Mouse (Mus musculus): ENCODE data around the gene Pgpep1. TPM values are rescaled to one million over a fixed set of nuclear protein-coding genes. Genes with fewer than 3 reads are reported as not detected.

The Pgpep1 gene
- total RNA-seq, 2 experiments from 2014 or later: 62.1 to 76.0 TPM

DNA sequence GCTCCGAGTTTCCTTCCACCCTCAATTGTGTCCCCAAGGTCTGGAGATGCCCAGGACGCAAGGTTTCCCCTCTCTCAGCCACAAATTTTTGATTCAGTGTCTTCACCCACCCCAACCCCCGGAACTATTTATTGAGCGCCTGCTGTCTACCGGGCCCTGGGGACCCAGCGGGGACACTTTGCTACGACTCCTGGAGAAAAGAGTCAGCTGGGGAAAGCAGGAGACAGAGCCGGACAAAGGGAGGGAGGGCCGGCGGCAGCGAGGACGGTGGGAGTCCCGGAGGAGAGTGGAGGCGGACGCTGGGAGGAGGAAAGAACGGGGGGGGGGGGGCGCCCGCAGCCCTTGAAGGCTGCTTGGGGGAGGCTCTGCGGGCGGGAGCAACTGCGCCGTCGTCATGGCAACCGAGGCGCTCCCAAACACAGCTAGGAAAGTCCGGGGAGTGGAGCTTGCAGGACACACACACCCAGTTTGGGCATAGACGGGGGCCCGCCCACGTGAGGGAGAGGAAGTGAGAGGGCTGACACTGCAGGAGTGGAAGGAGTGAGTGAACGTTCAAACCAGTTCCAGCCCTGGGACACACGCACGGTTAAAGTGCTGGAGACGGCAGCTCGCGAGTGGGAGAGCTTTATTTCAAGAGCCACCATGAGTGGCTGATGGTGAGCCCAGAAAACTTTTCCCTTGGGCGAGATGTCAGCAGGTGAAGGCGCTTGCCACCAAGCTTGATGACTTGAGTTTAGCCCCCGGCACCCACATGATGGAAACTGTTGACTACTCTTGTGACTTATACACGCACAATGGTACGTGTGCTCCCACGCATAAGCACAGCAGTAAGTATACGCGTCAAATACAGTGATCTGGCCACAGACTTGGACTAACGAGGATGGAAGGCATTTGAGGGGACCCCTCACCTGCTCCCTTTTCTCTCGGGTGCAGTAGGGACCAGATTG, 50.1 kb downstream of the Pgpep1 start:
- DNase-seq (ENCODE audit: low spot score in 2 of 2): peak in 1 of 2 experiments; percentile 79

DNA sequence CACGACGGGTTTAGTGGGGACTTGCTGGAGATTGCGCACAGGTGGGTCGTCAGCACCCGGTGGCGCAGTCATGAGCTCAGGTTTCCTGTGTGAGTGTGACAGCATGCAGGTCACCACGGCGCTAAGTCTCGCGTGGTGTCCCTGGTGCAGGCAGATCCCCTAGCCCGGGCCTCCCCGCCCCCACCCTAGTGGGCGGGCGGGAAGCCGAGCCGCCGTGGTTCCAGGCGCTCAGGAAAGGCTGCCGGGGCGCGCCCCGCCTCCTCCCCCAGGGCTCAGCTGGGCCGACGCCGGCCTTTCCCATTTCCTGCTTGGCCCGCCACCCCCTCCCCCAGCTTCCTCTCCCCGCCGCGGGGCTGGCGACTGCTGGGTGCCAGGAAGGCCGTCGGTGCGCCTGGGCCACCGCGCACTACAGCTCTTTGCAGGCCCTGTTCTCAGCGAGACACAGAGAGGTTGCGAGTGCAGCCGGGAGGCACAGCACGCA, 50.8 kb downstream of the Pgpep1 start:
- peak; percentile 76 to 81 for DNase-seq (ENCODE audit: low spot score in 2 of 2)

DNA sequence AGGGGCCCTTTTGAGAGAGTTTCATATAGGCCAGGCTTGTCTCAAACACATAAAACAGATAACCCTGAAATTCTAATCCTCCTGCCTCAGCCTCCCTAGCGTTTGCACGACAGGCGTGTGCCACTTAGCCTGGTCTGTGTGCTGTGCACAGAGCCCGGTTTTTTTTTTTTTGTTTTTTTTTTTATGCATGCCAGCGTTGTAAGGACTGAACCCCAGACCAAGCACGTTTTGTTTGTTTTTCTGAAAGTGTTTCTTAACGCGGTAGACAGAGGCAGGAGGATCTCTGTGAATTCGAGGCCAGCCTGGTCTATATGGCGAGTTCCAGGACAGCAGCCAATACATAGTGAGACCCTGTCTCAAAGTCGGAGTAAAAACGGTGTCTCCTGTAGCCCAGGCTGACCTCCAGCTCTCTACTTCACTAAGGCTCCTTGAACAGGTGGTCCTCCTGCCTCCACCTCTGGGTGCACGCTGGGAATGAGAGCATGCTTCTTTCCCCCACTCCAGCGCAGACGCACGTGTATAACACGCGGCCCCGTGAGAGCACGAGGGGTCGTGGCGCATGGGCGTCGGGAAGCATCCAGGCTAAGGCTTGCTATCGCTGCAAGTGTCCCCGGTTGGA, 51.3 kb downstream of the Pgpep1 start, which contains the start of gene Ssbp4:
Gene Ssbp4, minus strand, starts transcription at position 124 of the 619 bp plus-strand sequence.
- DNase-seq (ENCODE audit: low spot score in 2 of 2): no peak

DNA sequence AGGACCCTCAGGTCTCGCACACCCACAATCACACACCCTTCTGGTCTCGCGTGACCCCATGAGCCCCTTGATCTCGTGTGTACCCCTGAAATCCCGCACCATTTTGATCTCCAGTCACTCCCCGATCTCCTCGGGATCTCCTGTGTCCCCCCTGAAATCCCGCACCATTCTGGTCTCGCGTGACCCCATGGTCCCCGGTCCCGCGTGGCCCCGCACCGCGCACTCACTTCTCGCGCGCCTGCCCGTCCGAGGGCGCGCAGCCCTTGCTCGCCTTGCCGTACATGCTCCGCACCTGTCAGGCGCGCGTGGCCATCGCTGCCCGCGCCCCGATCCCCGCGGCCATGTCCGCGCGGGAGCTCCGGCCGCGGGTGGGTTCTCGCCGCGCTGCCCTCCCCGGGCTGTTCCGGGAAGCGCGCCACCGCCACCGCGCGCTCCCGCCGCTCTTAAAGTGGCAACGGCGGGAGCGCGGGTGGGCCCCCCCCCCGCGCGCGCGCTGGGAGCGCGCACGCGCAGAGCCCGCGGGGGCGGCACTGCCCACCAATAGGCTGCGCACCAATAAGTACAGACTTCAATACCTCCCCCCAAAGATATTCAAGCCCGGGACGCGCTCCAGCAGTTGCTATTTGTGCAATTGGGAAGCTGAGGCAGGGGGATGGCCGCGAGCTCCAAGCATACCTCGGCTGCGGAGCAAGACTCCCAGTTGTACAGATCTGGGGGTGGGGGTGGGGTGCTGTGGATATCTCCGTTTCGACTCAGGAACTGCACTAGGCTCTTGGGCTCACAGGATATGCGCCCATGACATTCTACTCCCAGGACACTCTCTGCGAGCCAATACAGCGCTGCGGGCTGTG, 52.1 kb downstream of the Pgpep1 start:
- no peak for DNase-seq (ENCODE audit: low spot score in 2 of 2)

DNA sequence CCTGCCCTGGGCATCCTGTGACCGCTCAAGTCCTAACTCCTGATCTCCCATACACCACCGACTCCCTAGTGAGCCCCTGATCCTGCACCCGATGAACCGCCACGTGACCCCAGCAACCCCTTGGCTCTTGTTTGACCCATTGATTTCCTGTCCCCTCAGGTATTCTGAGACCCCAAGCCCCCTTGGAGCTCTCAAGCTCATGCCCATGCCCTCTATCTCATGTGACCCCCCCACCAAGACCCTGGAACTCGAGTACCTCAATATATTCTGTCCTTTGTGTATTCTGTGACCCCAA, 52.6 kb downstream of the Pgpep1 start:
- DNase-seq (ENCODE audit: low spot score in 2 of 2): no peak

DNA sequence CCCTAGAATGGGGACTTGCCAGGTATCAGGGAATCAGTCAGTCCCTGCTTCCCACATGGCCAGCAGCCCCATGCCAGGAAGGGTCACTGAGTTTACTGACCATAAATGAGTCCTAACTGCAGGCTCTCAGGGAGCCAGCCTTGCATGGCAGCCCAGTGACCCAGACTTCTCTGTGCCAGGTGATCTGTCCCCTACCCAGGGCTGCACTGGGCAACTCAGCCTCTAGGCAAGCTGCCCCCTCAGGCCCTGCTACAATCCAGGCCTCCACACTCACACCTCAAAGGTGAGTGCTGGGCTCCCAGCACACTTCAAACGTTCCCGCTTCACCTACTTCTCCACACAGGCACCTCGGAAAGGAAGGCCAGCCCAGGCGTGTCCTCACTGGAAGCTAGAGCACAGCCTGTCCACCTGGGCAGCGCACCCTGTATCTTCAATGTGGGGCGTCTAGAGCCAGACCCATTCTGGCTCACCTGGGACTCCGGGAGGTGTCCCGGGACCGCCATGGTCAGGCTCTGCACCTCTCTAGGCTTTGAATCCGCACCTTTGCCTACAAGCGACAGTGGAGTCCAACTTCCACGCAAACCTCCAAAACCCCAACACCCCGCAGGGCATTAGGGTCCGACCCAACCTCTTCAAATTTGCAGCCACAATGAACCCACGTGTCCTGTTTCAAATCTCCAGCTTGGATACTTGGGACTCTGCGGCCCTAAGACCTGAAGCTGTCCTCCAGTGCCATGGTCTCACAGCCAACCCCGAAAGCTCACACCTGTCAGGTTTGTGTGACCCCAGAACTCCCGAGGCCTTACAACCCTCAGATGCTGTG, 53.2 kb downstream of the Pgpep1 start:
- no peak for DNase-seq (ENCODE audit: low spot score in 2 of 2)

DNA sequence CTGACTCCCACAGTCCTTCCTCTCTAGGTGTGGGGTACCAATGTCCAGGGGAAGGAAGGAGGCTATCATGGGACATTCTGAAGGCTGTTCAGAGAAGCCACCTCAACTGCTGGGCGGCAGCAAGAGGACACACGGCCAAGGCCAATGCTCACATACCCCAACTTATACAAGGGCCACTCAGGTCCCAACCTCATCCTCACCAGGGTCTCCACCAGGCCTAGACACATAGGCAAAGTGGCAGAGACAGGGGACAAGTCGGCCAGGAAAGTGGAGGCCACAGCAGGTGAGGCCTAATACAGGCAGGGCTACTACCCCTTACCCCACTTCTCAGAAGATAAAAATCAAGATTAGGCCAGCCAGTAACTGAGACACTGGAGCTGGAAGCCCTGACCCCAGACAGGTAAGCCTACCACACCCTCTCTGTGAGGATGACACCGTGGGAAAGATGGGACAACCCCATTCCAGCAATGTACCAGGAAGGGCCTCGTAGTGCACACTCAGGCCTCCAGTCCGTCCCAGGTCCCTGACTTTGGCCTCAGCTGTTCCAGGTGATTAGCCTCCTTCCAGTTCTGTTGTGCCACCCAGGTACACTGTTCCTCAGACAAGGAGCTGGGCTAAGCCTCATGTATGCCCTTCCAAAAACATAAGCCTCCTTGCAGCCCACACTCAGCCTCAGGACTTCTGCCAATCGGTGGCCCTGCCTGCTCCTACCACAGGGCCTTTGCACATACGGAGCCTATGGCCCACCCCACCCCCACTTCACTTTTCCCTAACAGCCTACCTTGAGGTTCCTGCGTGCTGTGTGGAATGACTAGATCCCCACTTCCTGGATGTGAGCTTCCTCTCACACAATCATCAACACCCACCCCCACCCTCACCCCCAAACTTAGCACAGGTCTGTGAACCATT, 54.1 kb downstream of the Pgpep1 start:
- no peak for DNase-seq (ENCODE audit: low spot score in 2 of 2)

DNA sequence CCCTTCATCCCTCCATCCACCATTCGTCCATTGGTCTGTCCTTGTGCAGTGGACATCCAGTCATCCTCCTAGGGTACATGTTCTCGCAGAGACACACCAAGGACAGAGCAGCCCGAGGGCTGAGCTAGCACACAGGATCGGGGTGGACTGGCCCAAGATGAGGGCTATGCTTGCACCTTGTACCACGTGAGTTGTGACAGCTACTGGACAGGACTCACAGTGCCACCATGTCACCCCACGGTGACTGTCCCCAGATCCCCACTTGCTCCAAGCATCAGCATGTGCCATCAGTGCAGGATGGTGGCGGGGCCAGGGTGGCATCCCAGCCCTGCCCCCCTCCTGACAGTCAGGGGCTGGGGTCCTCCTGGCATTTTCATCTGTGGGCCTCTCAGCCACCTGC, 55.6 kb downstream of the Pgpep1 start:
- DNase-seq (ENCODE audit: low spot score in 2 of 2): no peak

DNA sequence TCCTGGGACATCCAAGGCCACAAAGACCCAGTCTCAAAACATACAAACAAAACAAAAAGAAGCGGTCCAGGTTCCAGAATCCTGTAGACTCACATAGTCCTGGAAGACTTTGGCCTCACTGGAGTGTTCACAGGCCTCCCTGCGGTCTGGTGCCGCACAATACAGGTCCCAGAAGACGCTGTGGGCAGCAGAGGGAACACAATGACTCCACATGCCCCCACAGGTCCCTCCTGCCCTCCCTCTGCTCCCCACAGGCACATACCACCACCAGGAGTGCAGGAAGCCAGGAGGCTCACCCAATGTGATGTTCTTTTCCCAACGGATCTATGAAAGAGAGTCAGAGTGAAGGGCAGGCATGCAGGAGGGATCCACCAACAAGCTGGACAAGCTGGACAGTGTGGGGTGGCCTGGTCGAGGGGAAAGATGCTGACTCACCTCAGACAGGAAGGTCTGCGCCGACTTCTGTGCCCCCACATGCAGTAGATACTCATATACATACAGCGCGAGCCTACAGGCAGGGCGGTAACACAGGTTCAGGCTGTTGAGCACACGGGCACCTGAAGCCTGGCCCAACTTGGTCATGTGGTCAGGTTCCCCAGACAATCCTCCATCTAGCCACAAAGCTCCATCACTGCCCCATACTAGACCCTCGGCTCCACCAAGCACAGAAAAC, 57.9 kb downstream of the Pgpep1 start:
- no peak for DNase-seq (ENCODE audit: low spot score in 2 of 2)

DNA sequence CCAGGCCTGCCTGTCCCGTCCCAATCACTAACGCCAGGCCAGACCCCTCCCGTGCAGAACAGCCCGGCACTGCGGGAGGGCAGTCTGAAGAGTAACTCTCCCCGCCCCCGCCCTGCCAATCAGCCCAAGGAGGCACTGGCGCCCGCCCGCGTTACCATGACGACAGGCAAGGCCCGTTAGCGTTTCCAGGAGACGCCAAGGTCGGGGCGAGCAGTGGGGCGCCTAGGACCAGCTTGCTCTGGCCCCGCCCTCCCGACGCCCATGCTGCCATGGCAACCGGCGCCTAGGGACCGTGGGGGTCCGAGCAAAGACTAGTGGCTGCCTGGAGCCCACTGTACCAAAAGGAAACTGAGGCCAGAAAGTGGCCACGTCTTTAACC, 58.9 kb downstream of the Pgpep1 start:
- DNase-seq (ENCODE audit: low spot score in 2 of 2): peak; percentile 80 to 81

DNA sequence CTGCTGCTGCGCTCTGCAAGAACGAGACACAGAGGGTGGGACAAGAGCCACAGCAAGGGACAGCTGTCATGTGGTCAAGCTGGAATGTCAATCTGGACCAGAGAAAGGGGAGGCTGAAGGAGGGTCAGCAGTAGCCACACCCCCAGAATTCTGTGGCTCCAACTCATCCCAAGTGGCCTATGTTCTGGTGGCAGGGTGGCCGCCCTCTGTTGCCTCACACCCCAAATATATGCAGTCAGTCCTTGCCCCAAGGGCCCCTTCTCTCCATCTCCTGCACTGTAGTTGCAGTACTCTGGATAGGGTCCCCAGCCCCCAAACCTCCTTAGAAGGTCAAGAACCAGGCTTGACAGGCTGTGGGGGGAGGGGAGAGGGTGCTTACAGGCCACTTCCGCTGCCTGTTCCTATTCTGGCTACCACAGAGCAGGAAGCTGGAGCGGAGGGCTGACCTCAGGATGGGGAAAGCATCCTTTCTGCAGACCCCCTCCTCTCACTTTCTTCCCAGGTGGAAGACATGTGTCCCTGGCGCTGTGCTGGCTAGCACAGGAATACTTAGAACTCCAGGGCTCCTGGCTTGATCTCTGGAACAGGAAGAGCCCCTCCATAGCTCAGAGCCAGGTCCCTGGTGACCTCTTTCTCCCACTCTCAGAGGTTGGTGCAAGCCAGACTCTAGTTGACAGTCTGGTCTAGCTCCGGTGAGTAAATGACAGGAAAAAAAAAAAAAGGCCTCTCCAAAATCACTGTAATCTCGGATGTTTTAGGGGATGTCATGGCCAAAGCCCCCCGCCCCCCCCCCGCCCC, 59.5 kb downstream of the Pgpep1 start:
- DNase-seq (ENCODE audit: low spot score in 2 of 2): no peak

DNA sequence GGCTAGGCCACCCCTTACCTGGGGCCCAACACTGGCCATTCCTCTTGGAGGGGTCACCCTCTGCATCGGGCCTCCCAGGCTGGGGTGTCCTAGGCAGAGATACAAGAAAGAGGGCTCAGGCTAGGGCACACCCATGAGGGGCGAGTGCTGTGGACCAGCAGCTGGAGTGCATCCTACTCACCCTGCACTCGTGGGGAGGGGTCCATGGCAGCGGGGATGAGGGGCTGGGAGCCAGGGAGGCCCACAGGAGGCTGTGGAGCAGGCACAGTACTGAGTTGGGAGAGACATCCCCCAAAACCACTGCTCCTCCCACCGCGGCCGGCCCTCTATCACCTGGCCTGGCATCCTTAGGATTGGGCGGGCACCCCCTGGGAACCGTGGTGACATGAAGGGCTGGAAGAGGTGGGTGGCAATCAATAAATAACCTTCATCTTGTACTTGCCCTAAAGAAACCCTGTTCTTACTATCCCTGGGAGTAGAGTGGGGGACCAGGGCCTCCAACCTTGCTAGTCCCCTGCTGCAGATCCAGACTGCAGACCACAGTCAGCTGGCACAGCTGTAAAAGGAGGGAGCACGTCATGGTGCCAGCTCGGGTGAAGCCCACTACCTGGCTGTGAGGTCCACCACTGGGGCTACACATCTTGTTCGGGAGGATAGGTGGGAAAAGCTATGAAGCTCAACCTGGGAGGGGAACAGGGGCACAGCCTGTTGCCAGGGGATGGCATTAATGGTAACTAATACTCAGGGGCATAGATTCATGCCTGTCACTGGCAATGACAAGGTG, 60.5 kb downstream of the Pgpep1 start:
- DNase-seq (ENCODE audit: low spot score in 2 of 2): no peak

DNA sequence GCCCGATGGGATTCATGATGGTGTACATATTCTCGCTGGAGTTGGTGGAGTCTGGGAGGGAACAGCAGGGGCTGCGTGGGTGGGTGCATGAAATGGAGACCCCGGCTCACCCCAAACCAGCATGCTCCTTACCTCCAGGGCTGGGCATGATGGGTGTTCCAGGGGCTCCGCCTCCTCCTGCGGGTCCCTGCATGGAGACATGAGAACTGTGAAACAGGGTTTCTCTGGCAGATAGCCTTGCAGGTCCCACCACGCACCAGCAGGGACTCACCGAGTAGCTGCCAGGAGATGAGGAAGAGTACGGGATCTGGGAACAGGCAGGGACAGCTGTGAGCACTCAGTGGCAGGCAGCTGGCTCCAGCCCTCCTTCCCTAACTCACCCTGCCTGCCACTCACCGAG, 61.5 kb downstream of the Pgpep1 start:
- DNase-seq (ENCODE audit: low spot score in 2 of 2): no peak

DNA sequence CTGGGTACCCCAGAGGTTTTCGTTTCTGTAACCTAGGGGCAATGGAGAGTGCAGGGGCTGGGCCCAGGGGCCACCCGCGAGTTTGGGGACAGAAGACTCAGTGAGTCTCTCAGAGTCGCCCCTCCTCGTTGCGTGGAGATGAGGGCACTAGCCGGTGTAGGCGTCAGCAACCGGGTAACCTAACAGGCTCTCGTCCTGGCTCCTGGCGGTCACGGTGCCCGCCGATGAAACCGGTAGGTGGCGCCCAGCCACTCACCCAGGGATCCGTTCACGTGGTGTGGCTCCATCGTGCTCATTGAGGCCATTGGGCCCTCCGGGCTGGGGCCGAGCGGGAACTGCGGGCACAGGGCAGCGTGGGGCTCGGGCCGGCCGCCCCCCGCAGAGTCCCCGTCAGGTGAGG, 61.9 kb downstream of the Pgpep1 start:
- peak; percentile 68 to 69 for DNase-seq (ENCODE audit: low spot score in 2 of 2)

DNA sequence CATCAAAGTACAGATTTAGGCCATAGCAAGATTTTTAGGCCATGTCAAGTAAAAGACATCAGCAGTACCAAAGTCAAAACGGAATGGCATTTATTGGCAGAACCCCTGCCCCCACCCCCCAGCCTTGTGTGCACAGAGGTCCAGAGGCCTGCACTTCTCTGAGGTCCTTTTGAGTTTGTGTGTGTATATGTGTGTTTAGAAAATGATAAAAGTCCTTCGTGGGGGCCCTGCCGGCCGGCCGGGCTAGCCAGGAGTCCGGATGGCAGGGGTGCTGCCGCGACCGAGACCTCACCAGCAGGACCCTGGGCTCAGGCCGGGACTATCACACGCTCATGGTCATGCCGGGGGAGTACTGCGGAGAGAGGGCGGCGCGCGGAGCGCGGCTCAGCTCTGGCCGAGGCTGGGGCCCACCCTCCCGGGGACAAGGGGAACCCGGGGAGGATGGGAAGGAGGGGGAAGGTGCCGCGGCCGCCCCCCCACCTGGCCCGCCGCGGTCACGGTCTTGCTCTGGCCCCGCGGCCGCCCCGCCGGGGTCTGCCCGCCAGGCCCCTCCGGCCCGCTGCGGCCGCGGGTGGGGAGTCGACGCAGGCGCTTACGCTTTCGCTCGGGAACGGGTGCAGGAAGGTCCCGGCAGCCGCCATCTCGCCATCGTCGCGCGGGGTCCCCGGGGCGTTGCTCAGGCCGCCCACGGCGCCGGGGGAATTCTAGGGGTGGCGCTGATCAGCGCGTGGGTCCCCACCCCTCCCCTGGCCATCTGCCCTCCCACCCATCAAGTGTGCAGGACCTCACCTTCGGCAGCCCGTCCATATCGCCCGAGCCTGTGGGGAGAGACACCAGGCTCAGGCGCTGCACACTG, 62.5 kb downstream of the Pgpep1 start:
- no peak for DNase-seq (ENCODE audit: low spot score in 2 of 2)

DNA sequence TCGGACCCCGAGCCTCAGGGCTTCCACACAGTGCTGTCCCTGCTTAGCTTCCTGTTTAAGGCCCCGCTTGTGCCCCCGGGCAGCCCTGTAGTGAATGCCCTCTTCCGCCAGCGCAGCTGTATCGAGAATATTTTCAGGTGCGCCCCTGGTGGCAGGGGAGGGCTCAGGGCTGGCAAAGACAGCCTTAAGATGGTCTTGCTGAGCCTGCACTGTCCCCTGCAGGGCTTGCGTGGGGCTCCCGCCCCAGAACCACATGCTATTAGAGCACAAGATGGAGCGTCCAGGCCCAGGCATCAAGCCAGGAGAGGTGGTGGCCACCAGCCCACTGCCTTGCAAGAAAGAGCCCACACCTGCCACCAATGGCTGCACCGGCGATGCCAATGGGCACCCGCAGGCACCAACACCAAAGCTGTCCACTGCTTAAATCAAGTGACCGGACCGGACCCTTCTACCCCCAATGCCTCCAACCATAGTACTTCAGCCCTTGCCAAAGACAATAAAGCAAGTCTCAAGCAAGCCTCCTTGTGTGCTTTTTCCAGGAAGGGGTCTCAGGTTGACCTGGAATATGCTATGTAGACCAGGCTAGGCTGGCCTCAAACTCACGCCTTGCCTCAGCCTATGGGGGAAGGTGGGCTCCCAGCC, 63.3 kb downstream of the Pgpep1 start:
- DNase-seq (ENCODE audit: low spot score in 2 of 2): no peak
